Mouse (Mus musculus) heart, adult 2 months (tissue): ENCODE data around the gene Frmpd4. TPM values are rescaled to one million over a fixed set of nuclear protein-coding genes. Genes with fewer than 3 reads are reported as not detected.
A peak's percentile ranks its signal among the peaks of the same experiment; 100 is the strongest.

Source experiments
- DNase-seq, 2 experiments: peaks; one replicate each; pipeline ENCODE4 v3.0.0; 2021
- H3K27ac ChIP-seq: fragments of 200-600 bp; 2 replicates; pipeline ENCODE4 v1.8.1; 2022
- H3K27me3 ChIP-seq: fragments of 200-500 bp; 2 replicates; pipeline ENCODE4 v1.6.1; 2012; ENCODE audit warnings: mild to moderate bottlenecking, low read length, inconsistent platforms, mixed read lengths; ENCODE audit not compliant: control insufficient read depth, insufficient read depth
- H3K36me3 ChIP-seq: fragments of 200-500 bp; 2 replicates; pipeline ENCODE4 v1.6.1; 2012; ENCODE audit warnings: low read length, inconsistent platforms; ENCODE audit not compliant: control insufficient read depth, insufficient read depth
- H3K4me1 ChIP-seq: fragments of 200-500 bp; 2 replicates; pipeline ENCODE4 v1.6.1; 2011; ENCODE audit warnings: low read length; ENCODE audit not compliant: control insufficient read depth, insufficient read depth
- H3K4me3 ChIP-seq: fragments of 200-600 bp; 2 replicates; pipeline ENCODE4 v1.8.1; 2022
- H3K79me2 ChIP-seq: fragments of 200-500 bp; replicated peaks from 2 replicates; pipeline ENCODE4 v1.6.1; 2012; ENCODE audit warnings: mild to moderate bottlenecking, inconsistent platforms, low read length, moderate library complexity, mixed read lengths; ENCODE audit not compliant: control insufficient read depth, insufficient read depth
- H3K9ac ChIP-seq: fragments of 200-500 bp; 2 replicates; pipeline ENCODE4 v1.6.1; 2012; ENCODE audit warnings: low read depth, mild to moderate bottlenecking, control low read depth, inconsistent platforms, low read length, mixed read lengths
- CTCF ChIP-seq: fragments of 200-600 bp; IDR thresholded peaks from 2 replicates; pipeline ENCODE4 v1.8.1; 2022; ENCODE audit warnings: antibody characterized with exemption, mild to moderate bottlenecking, moderate library complexity
- EP300 ChIP-seq: fragments of 200-500 bp; IDR thresholded peaks from 2 replicates; pipeline ENCODE4 v1.6.1; 2011; ENCODE audit warnings: low read depth, low read length, control low read depth; ENCODE audit not compliant: insufficient read depth
- POLR2A ChIP-seq: fragments of 200-500 bp; IDR thresholded peaks from 2 replicates; pipeline ENCODE4 v1.6.1; 2011; ENCODE audit warnings: mild to moderate bottlenecking, low read depth, low read length, control low read depth; ENCODE audit not compliant: insufficient read depth
- WGBS: fragments of 180-500 bp; shearing (Covaris S2); methylation state at CpG from one replicate; pipeline ENCODE4 v1.1.7; 2018; 5-methylcytosine and 5-hydroxymethylcytosine counted together
- intact Hi-C: fragments of 180-260 bp; cut with DNase I; formaldehyde crosslinking; loops from one replicate; pipeline ENCODE4 v1.15.1; 2025
- polyA plus RNA-seq: library from polyadenylated mRNA; depleted of rRNA; stranded (reverse); fragments of >200 nt; gene quantifications from 2 replicates; pipeline ENCODE4 v1.2.3, GENCODE M21; 2012
- total RNA-seq, 2 experiments: library from RNA; stranded (reverse); gene quantifications; 2 replicates each; pipeline ENCODE4 v1.2.3; 2021

Frmpd4 gene
- total and polyA plus RNA-seq, 3 experiments: not detected

- Histone ChIP-seq H3K79me2 (no peaks in the 10 kb centered on the region), H3K4me3 (no peak overlapping the region), H3K27ac (no peak overlapping the region), H3K36me3 (no peaks in the 10 kb centered on the region), H3K27me3 (no peaks in the 10 kb centered on the region), H3K4me1 (no peaks in the 10 kb centered on the region), H3K9ac (no peak overlapping the region)
- no peak for DNase-seq
- TF ChIP-seq EP300: no peak
- TF ChIP-seq CTCF: no peak
- TF ChIP-seq POLR2A: no peak
- intact Hi-C loops: no loop called here
Observed at GRCm38 (mm10) chrX:167909483-167909882, 667.5 kb downstream of the Frmpd4 start.

GRCm38 (mm10) chrX:167901046-167901445, 676.0 kb downstream of the Frmpd4 start:
- 74% methylated on average over 3 of the region's 3 CpGs for WGBS
- intact Hi-C loops: no loop called here
- TF ChIP-seq POLR2A: no peak
- TF ChIP-seq CTCF: no peak
- TF ChIP-seq EP300: no peak
- Histone ChIP-seq H3K79me2 (no peaks in the 10 kb centered on the region), H3K27ac (no peak overlapping the region), H3K9ac (no peak overlapping the region), H3K36me3 (no peaks in the 10 kb centered on the region), H3K4me1 (no peaks in the 10 kb centered on the region), H3K4me3 (no peak overlapping the region), H3K27me3 (no peaks in the 10 kb centered on the region)
- no peak for DNase-seq

GRCm38 (mm10) chrX:167854821-167855220, 722.2 kb downstream of the Frmpd4 start:
- WGBS: 61% methylated on average over 5 of the region's 5 CpGs
- DNase-seq: no peak
- no peaks in the 10 kb centered on the region for H3K27me3 ChIP-seq
- no peaks in the 10 kb centered on the region for H3K36me3 ChIP-seq
- no peak overlapping the region for H3K9ac ChIP-seq
- intact Hi-C loops: no loop called here
- H3K4me1 ChIP-seq: no peaks in the 10 kb centered on the region
- no peak overlapping the region for H3K4me3 ChIP-seq
- no peak overlapping the region for H3K27ac ChIP-seq
- TF ChIP-seq CTCF (no peak), EP300 (no peak), POLR2A (no peak)
- no peaks in the 10 kb centered on the region for H3K79me2 ChIP-seq

- H3K79me2 ChIP-seq: no peaks in the 10 kb centered on the region
Observed at GRCm38 (mm10) chrX:167832543-167832942, 744.5 kb downstream of the Frmpd4 start.

GRCm38 (mm10) chrX:167828456-167828855, 748.6 kb downstream of the Frmpd4 start:
- H3K27me3 ChIP-seq: no peaks in the 10 kb centered on the region
- no peaks in the 10 kb centered on the region for H3K4me1 ChIP-seq
- intact Hi-C loops: no loop called here
- no peak for DNase-seq
- H3K79me2 ChIP-seq: no peaks in the 10 kb centered on the region
- H3K4me3 ChIP-seq: no peak overlapping the region
- no peak overlapping the region for H3K27ac ChIP-seq
- H3K36me3 ChIP-seq: no peaks in the 10 kb centered on the region
- TF ChIP-seq CTCF (no peak), EP300 (no peak), POLR2A (no peak)
- H3K9ac ChIP-seq: no peak overlapping the region

More at GRCm38 (mm10) chrX:167832543-167832942, 744.5 kb downstream of the Frmpd4 start:
- Histone ChIP-seq H3K4me3 (no peak overlapping the region), H3K9ac (no peak overlapping the region), H3K27me3 (no peaks in the 10 kb centered on the region), H3K27ac (no peak overlapping the region), H3K36me3 (no peaks in the 10 kb centered on the region), H3K4me1 (no peaks in the 10 kb centered on the region)
- 76% methylated on average over 2 of the region's 2 CpGs for WGBS
- no peak for TF ChIP-seq POLR2A
- TF ChIP-seq CTCF: no peak
- TF ChIP-seq EP300: no peak
- intact Hi-C loops: no loop called here
- no peak for DNase-seq

GRCm38 (mm10) chrX:167817363-167817762, 759.7 kb downstream of the Frmpd4 start:
- intact Hi-C loops: loop anchor here (5.0 kb wide), 1 partner anchor 320 kb away; no protein-coding TSS in a partner anchor
- peak; percentile 51 for TF ChIP-seq CTCF
- TF ChIP-seq EP300: no peak
- no peaks in the 10 kb centered on the region for H3K27me3 ChIP-seq
- H3K4me3 ChIP-seq: no peak overlapping the region
- H3K27ac ChIP-seq: no peak overlapping the region
- H3K4me1 ChIP-seq: no peaks in the 10 kb centered on the region
- H3K79me2 ChIP-seq: no peaks in the 10 kb centered on the region
- DNase-seq: peak in 1 of 2 experiments; percentile 1
- WGBS: 41% methylated on average over 4 of the region's 4 CpGs
- no peak overlapping the region for H3K9ac ChIP-seq
- H3K36me3 ChIP-seq: no peaks in the 10 kb centered on the region

- H3K27me3 ChIP-seq: no peaks in the 10 kb centered on the region
- no peaks in the 10 kb centered on the region for H3K79me2 ChIP-seq
- intact Hi-C loops: no loop called here
- H3K9ac ChIP-seq: no peak overlapping the region
- no peak overlapping the region for H3K27ac ChIP-seq
- no peak for DNase-seq
- TF ChIP-seq EP300: no peak
- no peak for TF ChIP-seq CTCF
- TF ChIP-seq POLR2A: no peak
- H3K4me3 ChIP-seq: no peak overlapping the region
- WGBS: 55% methylated on average over 2 of the region's 2 CpGs
- no peaks in the 10 kb centered on the region for H3K36me3 ChIP-seq
- no peaks in the 10 kb centered on the region for H3K4me1 ChIP-seq
Observed at GRCm38 (mm10) chrX:167810120-167810519, 766.9 kb downstream of the Frmpd4 start.
